Comparison of ENCODE assay signal across 21 mouse cellular contexts in the genomic region with DNA sequence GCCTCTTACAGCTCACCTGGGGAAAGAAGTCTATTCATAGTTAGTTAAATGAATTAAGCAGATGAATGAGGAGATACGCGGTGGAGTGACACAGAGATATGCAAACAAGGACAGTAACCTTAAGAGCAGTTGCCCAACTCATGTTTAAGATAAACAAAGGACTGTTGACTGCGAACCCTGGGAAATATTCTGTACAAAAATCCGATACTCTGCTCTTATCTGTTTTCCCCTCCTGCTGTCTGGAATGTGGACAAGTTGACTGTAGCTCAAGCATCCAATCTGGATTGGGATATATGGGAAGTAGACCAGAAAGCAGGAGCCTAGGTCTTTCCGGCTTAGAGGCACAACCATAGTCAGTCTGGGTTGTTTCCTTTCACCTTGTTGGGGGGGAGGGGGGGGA. TPM values are rescaled to one million over a fixed set of nuclear protein-coding genes. Genes with fewer than 3 reads are reported as not detected.
DNase-seq lines count a peak whose midpoint lies in the region; ATAC-seq and TF ChIP-seq lines count a peak whose summit lies in the region.
"Had no signal": no experiment of that assay in that cellular context is flagged by ENCODE, and none has a peak within 500 bp of the region (broad histone marks: within the 10 kb centered on the region; RNA-seq: fewer than 3 reads in every experiment).

No protein-coding gene starts in this region.

- H3K4me2 ChIP-seq in kidney, postnatal 0 days (ENCODE audit: low read length) = no peak overlapping the region
- no peak overlapping the region for H3K4me2 ChIP-seq in liver, embryonic 15.5 days
- H3K4me2 ChIP-seq in stomach, embryonic 16.5 days (ENCODE audit: low read depth, low read length) = no peak overlapping the region
- H3K4me2 ChIP-seq: embryonic facial prominence, embryonic 15.5 days; heart, embryonic 15.5 days had no signal

- H3K27me3 ChIP-seq in kidney, postnatal 0 days (ENCODE audit: insufficient read depth, low read length) = no peaks in the 10 kb centered on the region
- no peaks in the 10 kb centered on the region for H3K27me3 ChIP-seq in liver, embryonic 15.5 days
- H3K27me3 ChIP-seq in stomach, embryonic 16.5 days (ENCODE audit: control insufficient read depth, insufficient read depth, low read length) = no peaks in the 10 kb centered on the region
- H3K27me3 ChIP-seq: embryonic facial prominence, embryonic 15.5 days had no signal

- H3K36me3 ChIP-seq in kidney, postnatal 0 days (ENCODE audit: insufficient read depth, low read length) = no peaks in the 10 kb centered on the region
- no peaks in the 10 kb centered on the region for H3K36me3 ChIP-seq in liver, embryonic 15.5 days (replicated peaks)
- H3K36me3 ChIP-seq in stomach, embryonic 16.5 days (ENCODE audit: control insufficient read depth, insufficient read depth, low read length) = no peaks in the 10 kb centered on the region
- H3K36me3 ChIP-seq: embryonic facial prominence, embryonic 15.5 days; forebrain, embryonic 10.5 days; heart, embryonic 10.5 days; heart, embryonic 15.5 days had no signal

- no peak overlapping the region for H3K4me3 ChIP-seq in kidney, postnatal 0 days (replicated peaks; ENCODE audit: low read depth, low read length)
- H3K4me3 ChIP-seq in liver, embryonic 15.5 days (replicated peaks) = no peak overlapping the region
- H3K4me3 ChIP-seq in stomach, embryonic 16.5 days (replicated peaks; ENCODE audit: low read length) = no peak overlapping the region
- H3K4me3 ChIP-seq: embryonic facial prominence, embryonic 15.5 days; erythroblast, embryonic 14.5 days; forebrain, embryonic 10.5 days; heart, embryonic 10.5 days; heart, embryonic 15.5 days had no signal

- WGBS in kidney, postnatal 0 days = 52% methylated on average over 5 of the region's 5 CpGs
- 59% methylated on average over 5 of the region's 5 CpGs for WGBS in liver, embryonic 15.5 days (ENCODE audit: insufficient replicate concordance)
- WGBS in stomach, embryonic 16.5 days = 47% methylated on average over 5 of the region's 5 CpGs

- H3K27ac ChIP-seq in kidney, postnatal 0 days = no peak overlapping the region
- H3K27ac ChIP-seq in liver, embryonic 15.5 days (replicated peaks) = 0 out of 2 replicates have a peak overlapping the region, but pooled peaks have one; percentile 19
- H3K27ac ChIP-seq in stomach, embryonic 16.5 days (ENCODE audit: low read length) = peak overlapping the region; percentile 31
- H3K27ac ChIP-seq: embryonic facial prominence, embryonic 15.5 days; forebrain, embryonic 10.5 days; heart, embryonic 10.5 days; heart, embryonic 15.5 days had no signal

- TF ChIP-seq CTCF in kidney, postnatal 0 days (IDR thresholded peaks at IDR 0.05; ENCODE audit: low read depth) = no peak

- DNase-seq in kidney, postnatal 0 days (ENCODE audit: low spot score) = peak; percentile 3
- DNase-seq in kidney, postnatal 10 days = no peak
- DNase-seq in liver = no peak
- peak; percentile 11 for DNase-seq in mesoderm, embryonic 11.5 days (ENCODE audit: low read depth, low spot score)
- no peak for DNase-seq in heart, adult 9 months (ENCODE audit: low spot score in 2 of 2)
- no peak for DNase-seq in frontal cortex, postnatal 14 days (ENCODE audit: low spot score in 2 of 2)
- DNase-seq: adrenal gland, adult 2 months; adrenal gland, postnatal 25 days; cerebellum, adult 2 months; cerebellum, postnatal 10 days; gastrocnemius, postnatal 36 days; heart, postnatal 14 days had no signal

- no peak for ATAC-seq in kidney, postnatal 0 days (replicated peaks; ENCODE audit: low FRiP score, low read depth)
- ATAC-seq in liver, embryonic 15.5 days (ENCODE audit: insufficient read depth) = peak; percentile 51
- peak; percentile 62; the same call in 1 of the 2 replicates for ATAC-seq in stomach, embryonic 16.5 days (ENCODE audit: insufficient read depth, low FRiP score)
- ATAC-seq: forebrain, embryonic 14.5 days had no signal

- H3K9ac ChIP-seq in kidney, postnatal 0 days (ENCODE audit: low read depth, low read length) = no peak overlapping the region
- H3K9ac ChIP-seq in liver, embryonic 15.5 days = no peak overlapping the region
- no peak overlapping the region for H3K9ac ChIP-seq in stomach, embryonic 16.5 days (ENCODE audit: low read length)
- H3K9ac ChIP-seq: embryonic facial prominence, embryonic 15.5 days; heart, embryonic 15.5 days had no signal

- H3K9me3 ChIP-seq in kidney, postnatal 0 days (replicated peaks; ENCODE audit: low read length) = no peaks in the 10 kb centered on the region
- no peaks in the 10 kb centered on the region for H3K9me3 ChIP-seq in liver, embryonic 15.5 days (replicated peaks)
- no peaks in the 10 kb centered on the region for H3K9me3 ChIP-seq in stomach, embryonic 16.5 days (replicated peaks; ENCODE audit: control insufficient read depth, low read length)
- H3K9me3 ChIP-seq: embryonic facial prominence, embryonic 15.5 days; forebrain, embryonic 10.5 days; heart, embryonic 10.5 days; heart, embryonic 15.5 days had no signal

- no peaks in the 10 kb centered on the region for H3K4me1 ChIP-seq in kidney, postnatal 0 days (replicated peaks; ENCODE audit: insufficient read depth, low read length)
- peaks cover 10% of the 10 kb centered on the region; the same call in 1 of the 2 replicates for H3K4me1 ChIP-seq in liver, embryonic 15.5 days (replicated peaks)
- no peaks in the 10 kb centered on the region for H3K4me1 ChIP-seq in stomach, embryonic 16.5 days (ENCODE audit: control insufficient read depth, insufficient read depth, low read length)
- H3K4me1 ChIP-seq: embryonic facial prominence, embryonic 15.5 days; heart, embryonic 15.5 days had no signal

RNA-seq across cellular contexts. Expression of a gene that starts 24.7 kb away (rescaled TPM):
- 7.3 and 11.2 TPM in 2 replicates for polyA plus RNA-seq in kidney, postnatal 0 days (2015; fragmentation: Nextera tagmentation; extraction: Ambion mirVana)
- 1.0 and 1.3 TPM in 2 replicates for polyA plus RNA-seq in liver, embryonic 15.5 days (2015; fragmentation: Nextera tagmentation; extraction: Ambion mirVana)
- 8.9 and 9.6 TPM in 2 replicates for polyA plus RNA-seq in stomach, embryonic 16.5 days (2015; fragmentation: Nextera tagmentation; extraction: Ambion mirVana)
- polyA plus RNA-seq: erythroblast, embryonic 14.5 days had no signal

RNA-seq across cellular contexts. Expression of a gene that starts 27.9 kb away (rescaled TPM):
- polyA plus RNA-seq in kidney, postnatal 0 days (2015; fragmentation: Nextera tagmentation; extraction: Ambion mirVana) = not detected in 2 replicates
- polyA plus RNA-seq in liver, embryonic 15.5 days (2015; fragmentation: Nextera tagmentation; extraction: Ambion mirVana) = not detected in 2 replicates
- not detected in 2 replicates for polyA plus RNA-seq in stomach, embryonic 16.5 days (2015; fragmentation: Nextera tagmentation; extraction: Ambion mirVana)
- polyA plus RNA-seq: embryonic facial prominence, embryonic 11.5 days; embryonic facial prominence, embryonic 15.5 days; erythroblast, embryonic 14.5 days; forebrain, embryonic 10.5 days; forebrain, embryonic 14.5 days; heart, embryonic 10.5 days; heart, embryonic 15.5 days had no signal

Comparison
In these comparisons a context has a peak if more than half of its experiments do, and no peak if none do; other contexts are left out.
1. DNase-seq: peak in kidney, postnatal 0 days (single experiment) and mesoderm, embryonic 11.5 days (single experiment); none in kidney, postnatal 10 days (single experiment), liver (single experiment), heart, adult 9 months (0 of 2) and frontal cortex, postnatal 14 days (0 of 2).